Mouse (Mus musculus): Measurements from ENCODE around the gene Dnajc24.

DNA sequence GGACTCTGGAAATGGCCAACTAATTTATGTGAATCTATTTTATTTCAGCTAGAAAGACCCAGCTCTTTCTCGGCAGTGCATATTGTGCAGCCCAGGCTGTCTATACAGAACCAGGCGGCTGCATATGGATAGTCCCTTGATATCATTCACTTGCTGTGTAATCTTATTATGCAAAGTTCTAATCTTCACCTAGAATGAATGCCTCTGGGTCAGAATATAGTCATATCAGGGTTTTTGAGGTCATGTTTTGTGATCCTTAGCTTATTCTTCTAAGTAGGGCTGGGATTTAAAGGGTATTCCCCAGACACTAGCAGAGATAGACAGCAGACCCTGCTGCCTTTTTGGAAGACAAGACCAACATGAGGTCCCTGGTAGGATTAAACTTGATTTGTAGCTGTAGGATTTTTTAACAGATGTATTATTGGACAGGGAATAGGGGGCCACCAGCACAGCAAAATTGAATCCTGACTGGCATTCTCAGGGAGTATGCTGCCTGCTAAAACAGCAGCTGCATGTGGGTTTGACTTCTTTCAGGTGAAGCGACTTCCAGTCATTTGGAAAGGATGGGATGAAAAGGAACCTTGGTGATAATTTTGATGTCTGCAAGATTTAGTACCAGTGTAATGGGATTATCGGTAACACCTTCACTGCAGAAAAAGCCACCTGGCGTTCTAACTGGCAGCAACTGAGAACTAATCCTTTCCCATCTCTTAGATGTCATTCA, 85.6 kb downstream of the Dnajc24 start:
- no peak for TF ChIP-seq CTCF (IDR thresholded peaks at IDR 0.05; ENCODE audit: insufficient read depth, low read length)
- no peak for TF ChIP-seq POLR2A (IDR thresholded peaks at IDR 0.05; ENCODE audit: borderline replicate concordance, extremely low read depth, low read depth, low read length)
